Mouse (Mus musculus): ENCODE data around the gene Nrcam. TPM values are rescaled to one million over a fixed set of nuclear protein-coding genes. Genes with fewer than 3 reads are reported as not detected.

Gene Nrcam
- total and polyA plus RNA-seq, 2 experiments from 2014 or later = 101 to 185 TPM

DNA sequence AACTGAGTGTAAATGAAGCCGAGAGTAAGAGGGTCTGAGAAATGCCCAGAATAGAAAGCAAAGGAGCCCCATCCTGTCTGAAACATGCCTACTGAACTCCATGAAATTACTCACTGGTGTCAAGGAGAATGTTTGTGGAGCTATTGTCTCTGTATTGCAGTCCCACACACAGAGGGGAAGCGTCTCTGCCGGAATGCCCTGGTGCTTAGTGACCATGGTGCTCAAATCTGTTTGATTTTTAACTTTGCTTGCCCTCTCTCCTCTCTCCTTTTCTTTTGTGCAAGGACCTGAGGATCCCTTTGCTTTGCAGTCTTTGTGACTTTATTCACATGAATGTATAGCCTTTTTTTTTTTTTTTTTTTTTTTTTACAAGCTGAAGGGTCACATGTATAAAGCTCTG lies 28.8 kb downstream of the Nrcam start:
- no peaks in the 10 kb centered on the region for H3K4me1 ChIP-seq (ENCODE audit: insufficient read depth)
- WGBS = 25% methylated on average over 3 of the region's 3 CpGs
- no peak overlapping the region for H3K27ac ChIP-seq (ENCODE audit: low read depth, low read length)
- H3K36me3 ChIP-seq (ENCODE audit: insufficient read depth) = no peaks in the 10 kb centered on the region
- no peak overlapping the region for H3K9ac ChIP-seq
- H3K9me3 ChIP-seq (ENCODE audit: low read length) = no peaks in the 10 kb centered on the region
- ATAC-seq = no peak
- H3K27me3 ChIP-seq (ENCODE audit: insufficient read depth, low read length) = no peaks in the 10 kb centered on the region
- TF ChIP-seq CTCF (IDR thresholded peaks at IDR 0.05; ENCODE audit: low read depth) = no peak
- DNase-seq = no peak
- no peak overlapping the region for H3K4me2 ChIP-seq (ENCODE audit: low read depth)
- no peak overlapping the region for H3K4me3 ChIP-seq (ENCODE audit: low read depth, low read length)

DNA sequence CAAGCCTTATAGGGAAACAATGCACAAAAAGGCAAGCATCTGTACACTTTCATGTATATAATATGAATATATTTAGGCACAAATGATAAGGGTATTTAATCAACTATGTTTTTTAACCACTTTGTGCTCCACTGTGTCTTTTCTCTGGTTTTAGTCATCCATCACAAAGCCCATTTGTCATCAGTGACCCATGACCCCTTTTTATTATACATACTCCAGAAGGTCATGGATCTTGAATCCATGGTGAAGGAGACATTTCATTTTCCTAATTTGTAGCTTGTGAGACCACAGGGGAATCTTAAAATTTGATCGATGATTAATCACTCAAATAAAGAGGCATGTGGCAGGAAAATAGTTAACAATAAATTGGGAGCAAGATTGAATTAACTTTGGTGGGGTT lies 29.2 kb downstream of the Nrcam start:
- Histone ChIP-seq H3K4me2 (ENCODE audit: low read depth) (no peak overlapping the region), H3K4me1 (ENCODE audit: insufficient read depth) (no peaks in the 10 kb centered on the region), H3K9ac (no peak overlapping the region), H3K27ac (ENCODE audit: low read depth, low read length) (no peak overlapping the region), H3K9me3 (ENCODE audit: low read length) (no peaks in the 10 kb centered on the region), H3K27me3 (ENCODE audit: insufficient read depth, low read length) (no peaks in the 10 kb centered on the region), H3K36me3 (ENCODE audit: insufficient read depth) (no peaks in the 10 kb centered on the region), H3K4me3 (ENCODE audit: low read depth, low read length) (no peak overlapping the region)
- DNase-seq (no peak), ATAC-seq (no peak)
- no peak for TF ChIP-seq CTCF (IDR thresholded peaks at IDR 0.05; ENCODE audit: low read depth)
- WGBS = 38% methylated on average over 1 of the region's 1 CpGs

GRCm38 (mm10) chr12:44371076-44371710 lies 42.5 kb downstream of the Nrcam start:
- H3K4me2 ChIP-seq (ENCODE audit: low read depth) = no peak overlapping the region
- WGBS = 12% methylated on average over 3 of the region's 3 CpGs
- no peak overlapping the region for H3K4me3 ChIP-seq (ENCODE audit: low read depth, low read length)
- H3K9ac ChIP-seq = no peak overlapping the region
- ATAC-seq (peak; percentile 80), DNase-seq (peak; percentile 64)
- H3K27me3 ChIP-seq (ENCODE audit: insufficient read depth, low read length) = no peaks in the 10 kb centered on the region
- no peak for TF ChIP-seq CTCF (IDR thresholded peaks at IDR 0.05; ENCODE audit: low read depth)
- no peaks in the 10 kb centered on the region for H3K9me3 ChIP-seq (ENCODE audit: low read length)
- no peak overlapping the region for H3K27ac ChIP-seq (ENCODE audit: low read depth, low read length)
- peaks cover 4% of the 10 kb centered on the region; the same call in 1 of the 2 replicates for H3K4me1 ChIP-seq (ENCODE audit: insufficient read depth)
- no peaks in the 10 kb centered on the region for H3K36me3 ChIP-seq (ENCODE audit: insufficient read depth)

DNA sequence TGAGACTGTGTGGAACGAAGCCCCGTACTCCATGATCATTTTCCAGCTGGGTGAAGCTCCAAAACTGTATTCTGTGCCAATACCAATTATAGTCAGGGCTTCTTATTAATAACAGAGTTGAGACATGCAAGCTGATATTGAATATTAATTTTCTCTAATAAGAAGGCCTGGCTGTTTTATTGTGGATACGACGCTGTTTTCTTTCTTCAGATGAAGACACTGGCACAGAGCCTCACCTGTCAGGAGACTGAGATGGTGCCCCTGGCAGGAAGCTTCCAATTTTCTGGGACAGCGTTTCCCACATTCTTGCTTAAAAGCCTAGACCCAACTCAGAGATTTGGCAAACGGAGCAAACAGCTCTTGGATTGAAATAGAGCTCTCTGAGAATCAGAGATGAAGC lies 47.3 kb downstream of the Nrcam start:
- TF ChIP-seq CTCF (IDR thresholded peaks at IDR 0.05; ENCODE audit: low read depth) = no peak
- no peaks in the 10 kb centered on the region for H3K36me3 ChIP-seq (ENCODE audit: insufficient read depth)
- 31% methylated on average over 6 of the region's 6 CpGs for WGBS
- no peak overlapping the region for H3K9ac ChIP-seq
- H3K27me3 ChIP-seq (ENCODE audit: insufficient read depth, low read length) = no peaks in the 10 kb centered on the region
- H3K27ac ChIP-seq (ENCODE audit: low read depth, low read length) = no peak overlapping the region
- peaks cover 9% of the 10 kb centered on the region; the same call in 1 of the 2 replicates for H3K4me1 ChIP-seq (ENCODE audit: insufficient read depth)
- no peak overlapping the region for H3K4me3 ChIP-seq (ENCODE audit: low read depth, low read length)
- DNase-seq = peak; percentile 62
- peak; percentile 18; the same call in 1 of the 2 replicates for ATAC-seq
- H3K9me3 ChIP-seq (ENCODE audit: low read length) = no peaks in the 10 kb centered on the region
- H3K4me2 ChIP-seq (ENCODE audit: low read depth) = no peak overlapping the region

DNA sequence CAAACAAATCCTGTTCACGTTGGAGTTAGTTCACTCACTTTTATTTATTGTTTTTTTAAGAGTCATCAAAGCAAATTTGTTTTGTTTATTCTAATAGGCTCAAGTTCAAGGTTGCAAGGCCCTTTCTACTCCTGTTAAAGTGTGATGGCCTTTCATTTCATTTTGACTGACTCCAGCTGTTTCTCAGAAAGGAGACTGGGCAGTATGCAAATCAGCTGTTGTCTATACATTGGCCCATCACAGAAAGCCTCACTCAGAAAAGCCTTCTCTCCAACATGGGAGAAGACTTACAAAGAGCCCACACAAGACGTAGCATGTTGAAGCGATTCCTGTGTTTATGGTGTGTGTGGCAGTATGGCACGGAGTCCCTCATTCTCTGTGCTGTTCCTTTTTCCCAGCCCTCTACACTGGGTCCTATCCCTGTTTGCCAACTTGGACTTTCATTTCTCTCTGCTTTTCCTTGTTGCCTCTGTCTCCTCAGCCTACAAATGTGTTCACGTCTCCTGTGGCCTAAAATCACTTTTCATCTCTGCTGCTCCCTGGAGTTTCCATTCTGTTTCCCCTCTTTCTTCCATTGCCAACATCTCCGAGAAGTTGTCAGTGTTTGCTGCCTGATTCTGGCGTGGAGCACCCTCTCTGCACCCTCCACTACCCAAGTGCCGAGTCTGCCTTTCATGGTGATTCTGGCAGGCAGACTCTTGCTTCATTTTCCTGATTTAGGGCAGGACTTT lies 49.9 kb downstream of the Nrcam start:
- DNase-seq = peak; percentile 17
- H3K27ac ChIP-seq (ENCODE audit: low read depth, low read length) = no peak overlapping the region

DNA sequence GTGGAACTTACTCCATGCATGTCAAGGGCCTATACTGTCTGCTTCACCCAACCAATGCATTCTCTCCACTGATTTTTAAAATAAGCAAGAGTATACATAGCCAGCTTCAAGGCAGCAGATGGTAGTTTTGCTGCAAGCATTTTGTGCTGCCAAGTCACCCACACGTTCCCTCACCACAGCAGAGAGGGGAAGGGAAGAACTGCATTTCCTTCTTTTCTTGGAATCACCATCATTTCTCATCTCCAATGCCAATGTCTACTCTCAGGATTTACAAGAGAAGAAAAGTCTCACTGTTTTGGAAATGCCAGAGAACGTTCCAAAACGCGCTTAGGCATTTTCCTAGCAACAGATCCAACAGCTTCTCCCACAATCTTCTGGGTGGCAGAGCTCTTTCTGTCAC lies 52.1 kb downstream of the Nrcam start:
- H3K4me1 ChIP-seq (ENCODE audit: insufficient read depth) = peaks cover 5% of the 10 kb centered on the region; the same call in 1 of the 2 replicates
- ATAC-seq (peak; percentile 92), DNase-seq (peak; percentile 78)
- no peaks in the 10 kb centered on the region for H3K27me3 ChIP-seq (ENCODE audit: insufficient read depth, low read length)
- no peaks in the 10 kb centered on the region for H3K36me3 ChIP-seq (ENCODE audit: insufficient read depth)
- no peaks in the 10 kb centered on the region for H3K9me3 ChIP-seq (ENCODE audit: low read length)
- 58% methylated on average over 4 of the region's 4 CpGs for WGBS
- no peak for TF ChIP-seq CTCF (IDR thresholded peaks at IDR 0.05; ENCODE audit: low read depth)
- H3K4me2 ChIP-seq (ENCODE audit: low read depth) = no peak overlapping the region
- H3K27ac ChIP-seq (ENCODE audit: low read depth, low read length) = peak overlapping the region; percentile 67
- no peak overlapping the region for H3K9ac ChIP-seq
- no peak overlapping the region for H3K4me3 ChIP-seq (ENCODE audit: low read depth, low read length)

More for the DNA sequence above, 49.9 kb downstream of the Nrcam start:
- Histone ChIP-seq H3K27me3 (ENCODE audit: insufficient read depth, low read length) (no peaks in the 10 kb centered on the region), H3K9me3 (ENCODE audit: low read length) (no peaks in the 10 kb centered on the region), H3K4me1 (ENCODE audit: insufficient read depth) (peaks cover 5% of the 10 kb centered on the region; the same call in 1 of the 2 replicates), H3K9ac (no peak overlapping the region), H3K4me2 (ENCODE audit: low read depth) (no peak overlapping the region), H3K36me3 (ENCODE audit: insufficient read depth) (no peaks in the 10 kb centered on the region), H3K4me3 (ENCODE audit: low read depth, low read length) (no peak overlapping the region)
- TF ChIP-seq CTCF (IDR thresholded peaks at IDR 0.05; ENCODE audit: low read depth) = no peak
- WGBS = 30% methylated on average over 8 of the region's 8 CpGs
- peak; percentile 23; the same call in 1 of the 2 replicates for ATAC-seq

GRCm38 (mm10) chr12:44386398-44386797 lies 57.7 kb downstream of the Nrcam start:
- ATAC-seq (peak; percentile 58), DNase-seq (peak; percentile 21)
- no peak overlapping the region for H3K9ac ChIP-seq
- 28% methylated on average over 7 of the region's 7 CpGs for WGBS
- TF ChIP-seq CTCF (IDR thresholded peaks at IDR 0.05; ENCODE audit: low read depth) = no peak
- H3K9me3 ChIP-seq (ENCODE audit: low read length) = no peaks in the 10 kb centered on the region
- no peak overlapping the region for H3K27ac ChIP-seq (ENCODE audit: low read depth, low read length)
- no peaks in the 10 kb centered on the region for H3K36me3 ChIP-seq (ENCODE audit: insufficient read depth)
- H3K4me3 ChIP-seq (ENCODE audit: low read depth, low read length) = no peak overlapping the region
- H3K4me1 ChIP-seq (ENCODE audit: insufficient read depth) = peaks cover 6% of the 10 kb centered on the region; the same call in 1 of the 2 replicates
- no peaks in the 10 kb centered on the region for H3K27me3 ChIP-seq (ENCODE audit: insufficient read depth, low read length)
- no peak overlapping the region for H3K4me2 ChIP-seq (ENCODE audit: low read depth)

Data from forebrain, postnatal 0 days (tissue).